Comparison of ENCODE assay signal across 18 mouse cellular contexts in genomic region chr7:46880992-46881391, GRCm38 (mm10). TPM values are rescaled to one million over a fixed set of nuclear protein-coding genes. Genes with fewer than 3 reads are reported as not detected.
"Had no signal": no experiment of that assay in that cellular context is flagged by ENCODE, and none has a peak within 500 bp of the region (broad histone marks: within the 10 kb centered on the region; RNA-seq: fewer than 3 reads in every experiment).

No protein-coding gene starts in this region.

- H3K4me1 ChIP-seq: kidney, embryonic 15.5 days; limb, embryonic 13.5 days; midbrain, embryonic 13.5 days had no signal

- ATAC-seq: midbrain, embryonic 13.5 days had no signal

- H3K27me3 ChIP-seq: kidney, embryonic 15.5 days; limb, embryonic 13.5 days; midbrain, embryonic 13.5 days had no signal

- H3K4me3 ChIP-seq: kidney, embryonic 15.5 days; limb, embryonic 13.5 days; midbrain, embryonic 13.5 days had no signal

- H3K9me3 ChIP-seq: kidney, embryonic 15.5 days; limb, embryonic 13.5 days; midbrain, embryonic 13.5 days had no signal

- DNase-seq: kidney, adult 2 months; kidney, postnatal 14 days; left cerebral cortex, postnatal 4 days; lung, adult 18-20 months; lung, postnatal 36 days; thymus, postnatal 14 days had no signal

- H3K9ac ChIP-seq: kidney, embryonic 15.5 days; limb, embryonic 13.5 days; liver, embryonic 14.5 days; midbrain, embryonic 13.5 days had no signal

- H3K4me2 ChIP-seq: kidney, embryonic 15.5 days; limb, embryonic 13.5 days; midbrain, embryonic 13.5 days had no signal

- H3K27ac ChIP-seq: kidney, embryonic 15.5 days; limb, embryonic 13.5 days; liver, embryonic 14.5 days; midbrain, embryonic 13.5 days; stomach, postnatal 0 days had no signal

RNA-seq across cellular contexts. Expression of gene Ldhc, which starts 20.0 kb away (rescaled TPM):
- total RNA-seq: layer of hippocampus, adult 8-10 months; layer of hippocampus, postnatal 14 days; left cerebral cortex, adult 18-20 months; left cerebral cortex, postnatal 10 days; left cerebral cortex, postnatal 4 days; liver, adult 2 months; midbrain, postnatal 0 days had no signal
- polyA plus RNA-seq: large intestine, adult 2 months; limb, embryonic 13.5 days; liver, adult 2 months; stomach, postnatal 0 days had no signal
